Mouse (Mus musculus): ENCODE results near the gene Bean1.

DNA sequence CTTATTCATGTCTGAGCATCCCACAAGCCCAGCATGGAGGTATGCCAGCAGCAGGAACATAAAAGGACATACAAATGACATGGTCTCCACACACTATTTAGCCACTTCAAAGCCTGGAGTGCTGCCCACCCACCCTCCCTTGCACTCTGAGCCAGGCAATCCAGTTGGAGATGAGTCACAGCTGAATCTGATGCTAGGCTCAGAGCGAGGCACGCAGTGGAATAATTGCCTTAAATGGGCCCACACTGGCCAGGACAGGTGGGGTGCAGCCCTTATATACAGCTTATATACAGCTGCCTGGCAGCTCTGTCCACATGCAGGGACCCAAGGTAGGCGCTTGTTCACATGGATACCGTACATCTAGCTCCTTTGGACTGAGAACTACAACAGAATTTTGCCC, 6.8 kb downstream of the Bean1 start:
- TF ChIP-seq CTCF (IDR thresholded peaks at IDR 0.05; ENCODE audit: low read depth): no peak
- TF ChIP-seq EP300 (IDR thresholded peaks at IDR 0.05; ENCODE audit: low read depth): no peak
